In genomic region chr6:67268245-67268612, GRCm38 (mm10) we compare ENCODE assay signal across 8 mouse cellular contexts. TPM values are rescaled to one million over a fixed set of nuclear protein-coding genes. Genes with fewer than 3 reads are reported as not detected.
DNase-seq lines count a peak whose midpoint lies in the region; ATAC-seq and TF ChIP-seq lines count a peak whose summit lies in the region.

No protein-coding gene starts in this region.

- no peaks in the 10 kb centered on the region for H3K27me3 ChIP-seq in heart, embryonic 11.5 days (ENCODE audit: control insufficient read depth, insufficient read depth, low read length)
- H3K27me3 ChIP-seq in CH12.LX (replicated peaks): no peaks in the 10 kb centered on the region
- H3K27me3 ChIP-seq in forebrain, embryonic 15.5 days: no peaks in the 10 kb centered on the region
- no peaks in the 10 kb centered on the region for H3K27me3 ChIP-seq in liver, embryonic 16.5 days (ENCODE audit: control insufficient read depth, insufficient read depth, low read depth, low read length)

- TF ChIP-seq RAD21 in CH12.LX (IDR thresholded peaks at IDR 0.05; ENCODE audit: low read depth, low read length): no peak

- H3K36me3 ChIP-seq in heart, embryonic 11.5 days (ENCODE audit: control insufficient read depth, insufficient read depth, low read length): no peaks in the 10 kb centered on the region; the same call in 1 of the 2 replicates
- H3K36me3 ChIP-seq in CH12.LX (replicated peaks in 1 of 2; ENCODE audit: control insufficient read depth in 1 of 2, insufficient read depth in 1 of 2, low read length in 1 of 2): peaks cover 8 to 24% of the 10 kb centered on the region in 2 experiments
- H3K36me3 ChIP-seq in forebrain, embryonic 15.5 days: peaks cover 13% of the 10 kb centered on the region; the same call in 1 of the 2 replicates
- peaks cover 12% of the 10 kb centered on the region for H3K36me3 ChIP-seq in liver, embryonic 16.5 days (ENCODE audit: control insufficient read depth, insufficient read depth)

- TF ChIP-seq CTCF in CH12.LX (conservative IDR thresholded peaks at IDR 0.05 in 1 of 2, IDR thresholded peaks at IDR 0.05 in 1 of 2; ENCODE audit: low read depth in 2 of 2, low read length in 2 of 2): no peak

- peak overlapping the region; percentile 100 for H3K4me3 ChIP-seq in heart, embryonic 11.5 days (ENCODE audit: low read depth, low read length)
- peak overlapping the region; percentile 57 to 96 (median 93) for H3K4me3 ChIP-seq in CH12.LX (replicated peaks in 1 of 3; ENCODE audit: low read depth in 2 of 3, low read length in 2 of 3, poor library complexity in 1 of 3)
- peak overlapping the region; percentile 93 for H3K4me3 ChIP-seq in forebrain, embryonic 15.5 days
- peak overlapping the region; percentile 100 for H3K4me3 ChIP-seq in liver, embryonic 16.5 days (ENCODE audit: low read depth, low read length)

- intact Hi-C loops in heart, postnatal 14 days (cut with DNase I): loop anchor here (5.0 kb wide), 2 partner anchors 41 to 101 kb away; no protein-coding TSS in a partner anchor

- 0% methylated on average over 2 of the region's 2 CpGs for WGBS in heart, embryonic 11.5 days (ENCODE audit: insufficient replicate concordance)
- 0% methylated on average over 2 of the region's 2 CpGs for WGBS in forebrain, embryonic 15.5 days
- WGBS in liver, embryonic 16.5 days (ENCODE audit: insufficient replicate concordance): 1% methylated on average over 2 of the region's 2 CpGs

- no peak for ATAC-seq in heart, embryonic 11.5 days (replicated peaks; ENCODE audit: insufficient number of reproducible peaks, low FRiP score, low TSS enrichment)
- no peak for ATAC-seq in forebrain, embryonic 15.5 days (replicated peaks)
- ATAC-seq in liver, embryonic 16.5 days (ENCODE audit: low read depth): no peak

- no peak for TF ChIP-seq POLR2A in CH12.LX (IDR thresholded peaks at IDR 0.05; ENCODE audit: low read depth, low read length)

- peaks cover 2% of the 10 kb centered on the region; the same call in 1 of the 2 replicates for H3K4me1 ChIP-seq in heart, embryonic 11.5 days (ENCODE audit: control insufficient read depth, insufficient read depth, low read length)
- peaks cover 0 to 19% of the 10 kb centered on the region in 2 experiments; a peak in 2 of 4 replicates for H3K4me1 ChIP-seq in CH12.LX (ENCODE audit: control insufficient read depth in 1 of 2, insufficient read depth in 2 of 2)
- H3K4me1 ChIP-seq in forebrain, embryonic 15.5 days: peaks cover 34% of the 10 kb centered on the region
- H3K4me1 ChIP-seq in liver, embryonic 16.5 days (ENCODE audit: control insufficient read depth, low read depth, low read length): peaks cover 16% of the 10 kb centered on the region

- peaks cover 46% of the 10 kb centered on the region for H3K79me2 ChIP-seq in CH12.LX (replicated peaks; ENCODE audit: control insufficient read depth, extremely low read depth, insufficient read depth, poor library complexity, severe bottlenecking)

- in situ Hi-C loops in CH12.LX (cut with MboI; ENCODE audit: low pct_ligation_motif_present, low pct_unique_long_range_greater_than_20kb, low sequenced_read_pairs): no loop called here

- no peak for DNase-seq in heart, postnatal 14 days
- no peak for DNase-seq in CH12.LX (ENCODE audit: extremely low read depth)
- DNase-seq in right cerebral cortex, adult 2 months (ENCODE audit: low spot score in 2 of 2): no peak
- no peak for DNase-seq in thymus, postnatal 4 days
- DNase-seq in cerebellum, adult 8-10 months: no peak

- no peak overlapping the region for H3K27ac ChIP-seq in heart, embryonic 11.5 days (ENCODE audit: low read depth, low read length)
- no peak overlapping the region for H3K27ac ChIP-seq in CH12.LX (ENCODE audit: insufficient read depth, low read depth)
- 0 out of 2 replicates have a peak overlapping the region, but pooled peaks have one; percentile 94 for H3K27ac ChIP-seq in forebrain, embryonic 15.5 days (replicated peaks)
- H3K27ac ChIP-seq in liver, embryonic 16.5 days (ENCODE audit: low read length): peak overlapping the region; percentile 87; the same call in 1 of the 2 replicates

- TF ChIP-seq EP300 in CH12.LX (IDR thresholded peaks at IDR 0.05; ENCODE audit: low read length): no peak

- H3K9me3 ChIP-seq in heart, embryonic 11.5 days (replicated peaks; ENCODE audit: control insufficient read depth, low read length): no peaks in the 10 kb centered on the region
- H3K9me3 ChIP-seq in CH12.LX (replicated peaks; ENCODE audit: low read length): no peaks in the 10 kb centered on the region
- H3K9me3 ChIP-seq in forebrain, embryonic 15.5 days: no peaks in the 10 kb centered on the region
- no peaks in the 10 kb centered on the region for H3K9me3 ChIP-seq in liver, embryonic 16.5 days (replicated peaks; ENCODE audit: control insufficient read depth, low read length)

- H3K4me2 ChIP-seq in heart, embryonic 11.5 days: peak overlapping the region; percentile 80
- H3K4me2 ChIP-seq in CH12.LX (ENCODE audit: insufficient read depth, low read depth, poor library complexity, severe bottlenecking): peak overlapping the region; percentile 44; the same call in 1 of the 2 replicates
- peak overlapping the region; percentile 82 for H3K4me2 ChIP-seq in forebrain, embryonic 15.5 days (replicated peaks)
- peak overlapping the region; percentile 53 for H3K4me2 ChIP-seq in liver, embryonic 16.5 days (ENCODE audit: low read depth, low read length)

- peak overlapping the region; percentile 93 for H3K9ac ChIP-seq in heart, embryonic 11.5 days (ENCODE audit: low read depth, low read length)
- peak overlapping the region; percentile 99; the same call in 1 of the 2 replicates for H3K9ac ChIP-seq in CH12.LX (ENCODE audit: insufficient read depth, low read depth)
- peak overlapping the region; percentile 97 for H3K9ac ChIP-seq in forebrain, embryonic 15.5 days (replicated peaks)
- H3K9ac ChIP-seq in liver, embryonic 16.5 days (ENCODE audit: low read depth, low read length): peak overlapping the region; percentile 99

- dilution Hi-C loops in CH12.LX (cut with MboI; ENCODE audit: extremely low pct_ligation_motif_present, extremely low pct_unique_long_range_greater_than_20kb, low sequenced_read_pairs): no loop called here

TF ChIP-seq in CH12.LX, 34 proteins besides CTCF, POLR2A, EP300 and RAD21:
- TF ChIP-seq MAX (IDR thresholded peaks at IDR 0.05; ENCODE audit: low read length): peak; percentile 75; the same call in 1 of the 2 replicates
- 0 out of 2 replicates have a peak, but pooled peaks have one; percentile 19 for TF ChIP-seq SIN3A (IDR thresholded peaks at IDR 0.05; ENCODE audit: low read length)
- TF ChIP-seq MAFK (IDR thresholded peaks at IDR 0.05; ENCODE audit: insufficient replicate concordance, low read length): no peak
TF ChIP-seq in CH12.LX: peak in this region for 2.

RNA-seq across cellular contexts. Expression of gene Serbp1, which starts 30.3 kb away (rescaled TPM):
- 447 and 449 TPM in 2 replicates for polyA plus RNA-seq in heart, embryonic 11.5 days (2014; fragmentation: Nextera tagmentation; extraction: Ambion mirVana)
- total RNA-seq in heart, postnatal 14 days (2021): 100 to 1,000 TPM; 191 to 198 TPM
- total RNA-seq in CH12.LX (2012; rRNA removed) (835 and 931 TPM in 2 replicates), CH12.LX (2014; rRNA removed) (828 and 923 TPM in 2 replicates)
- polyA plus RNA-seq in CH12.LX (2012; ENCODE audit: insufficient read length, low read depth): 2,454 and 2,884 TPM in 2 replicates
- 316 and 328 TPM in 2 replicates for polyA plus RNA-seq in forebrain, embryonic 15.5 days (2015; fragmentation: Nextera tagmentation; extraction: Ambion mirVana)
- polyA plus RNA-seq in liver, embryonic 16.5 days (2015; fragmentation: Nextera tagmentation; extraction: Ambion mirVana): 183 and 192 TPM in 2 replicates

Comparison
In these comparisons a context has a peak if more than half of its experiments do, and no peak if none do; other contexts are left out.
1. H3K27ac ChIP-seq: peak in forebrain, embryonic 15.5 days (single experiment) and liver, embryonic 16.5 days (single experiment); none in heart, embryonic 11.5 days (single experiment) and CH12.LX (single experiment).
2. Peak in every context shown above with its lines, with median percentiles within 50 percentile points of each other: H3K4me2 ChIP-seq, H3K4me3 ChIP-seq and H3K9ac ChIP-seq.